Mouse (Mus musculus): ENCODE results near the gene Fam221a. TPM values are rescaled to one million over a fixed set of nuclear protein-coding genes. Genes with fewer than 3 reads are reported as not detected.

Fam221a gene
- total and polyA plus RNA-seq, 3 experiments, result 0.08 TPM; not detected in 2

GRCm38 (mm10) chr6:49343737-49344469, 23.6 kb upstream of the Fam221a start:
- Histone ChIP-seq H3K9ac (ENCODE audit: control insufficient read depth, low read depth, low read length, poor library complexity, severe bottlenecking) (no peak overlapping the region), H3K79me2 (ENCODE audit: control insufficient read depth, insufficient read depth, low read length, poor library complexity) (no peaks in the 10 kb centered on the region), H3K9me3 (replicated peaks; ENCODE audit: insufficient read depth, low read length) (no peaks in the 10 kb centered on the region), H3K4me1 (ENCODE audit: control insufficient read depth in 1 of 2, insufficient read depth in 2 of 2, low read length in 2 of 2) (no peaks in the 10 kb centered on the region), H3K27me3 (ENCODE audit: control insufficient read depth in 1 of 2, insufficient read depth in 2 of 2, low read length in 2 of 2) (no peaks in the 10 kb centered on the region), H3K4me3 (ENCODE audit: control insufficient read depth in 1 of 2, insufficient read depth in 1 of 2, low read depth in 2 of 2, low read length in 2 of 2) (no peak overlapping the region), H3K27ac (ENCODE audit: control insufficient read depth, low read depth, low read length) (no peak overlapping the region), H3K36me3 (ENCODE audit: control insufficient read depth in 1 of 2, insufficient read depth in 2 of 2, low read length in 2 of 2) (no peaks in the 10 kb centered on the region)
- DNase-seq (ENCODE audit: low read depth, low spot score), result no peak
- no peak for TF ChIP-seq E2F4 (IDR thresholded peaks at IDR 0.05; ENCODE audit: borderline replicate concordance, low read depth, low read length)
- no peak for TF ChIP-seq GATA1 (IDR thresholded peaks at IDR 0.05; ENCODE audit: low read depth, low read length)
- no peak for TF ChIP-seq GABPA (IDR thresholded peaks at IDR 0.05; ENCODE audit: low read depth, low read length)
- no peak for TF ChIP-seq USF1 (IDR thresholded peaks at IDR 0.05; ENCODE audit: low read depth, low read length)
- no peak for TF ChIP-seq MYB (IDR thresholded peaks at IDR 0.05; ENCODE audit: low read depth, low read length)
- TF ChIP-seq RCOR1 (IDR thresholded peaks at IDR 0.05; ENCODE audit: low read depth, low read length), result no peak
- TF ChIP-seq CHD2 (IDR thresholded peaks at IDR 0.05; ENCODE audit: low read length), result no peak

GRCm38 (mm10) chr6:49349826-49350225, 17.7 kb upstream of the Fam221a start:
- Histone ChIP-seq H3K9me3 (replicated peaks; ENCODE audit: insufficient read depth, low read length) (no peaks in the 10 kb centered on the region), H3K79me2 (ENCODE audit: control insufficient read depth, insufficient read depth, low read length, poor library complexity) (no peaks in the 10 kb centered on the region), H3K27ac (ENCODE audit: control insufficient read depth, low read depth, low read length) (no peak overlapping the region), H3K27me3 (ENCODE audit: control insufficient read depth in 1 of 2, insufficient read depth in 2 of 2, low read length in 2 of 2) (no peaks in the 10 kb centered on the region), H3K36me3 (ENCODE audit: control insufficient read depth in 1 of 2, insufficient read depth in 2 of 2, low read length in 2 of 2) (no peaks in the 10 kb centered on the region), H3K9ac (ENCODE audit: control insufficient read depth, low read depth, low read length, poor library complexity, severe bottlenecking) (no peak overlapping the region), H3K4me1 (ENCODE audit: control insufficient read depth in 1 of 2, insufficient read depth in 2 of 2, low read length in 2 of 2) (no peaks in the 10 kb centered on the region), H3K4me3 (ENCODE audit: control insufficient read depth in 1 of 2, insufficient read depth in 1 of 2, low read depth in 2 of 2, low read length in 2 of 2) (no peak overlapping the region)
- DNase-seq (ENCODE audit: low read depth, low spot score), result no peak
- TF ChIP-seq MXI1 (IDR thresholded peaks at IDR 0.05; ENCODE audit: low read depth, low read length), result no peak

GRCm38 (mm10) chr6:49354613-49355012, 12.9 kb upstream of the Fam221a start:
- H3K9me3 ChIP-seq (replicated peaks; ENCODE audit: insufficient read depth, low read length), result no peaks in the 10 kb centered on the region
- no peak for DNase-seq (ENCODE audit: low read depth, low spot score)
- TF ChIP-seq ZMIZ1 (IDR thresholded peaks at IDR 0.05; ENCODE audit: low read depth, low read length) (no peak), TAL1 (IDR thresholded peaks at IDR 0.05; ENCODE audit: low read length) (no peak), JUND (IDR thresholded peaks at IDR 0.05; ENCODE audit: low read depth, low read length) (no peak), TBP (IDR thresholded peaks at IDR 0.05; ENCODE audit: low read depth, low read length) (no peak), CHD1 (IDR thresholded peaks at IDR 0.05; ENCODE audit: low read depth, low read length) (no peak), NRF1 (IDR thresholded peaks at IDR 0.05; ENCODE audit: insufficient read depth, low read depth, low read length, poor library complexity, severe bottlenecking) (no peak), EP300 (IDR thresholded peaks at IDR 0.05; ENCODE audit: low read depth in 1 of 2, low read length in 2 of 2) (no peak), MYB (IDR thresholded peaks at IDR 0.05; ENCODE audit: low read depth, low read length) (no peak), ZNF384 (IDR thresholded peaks at IDR 0.05; ENCODE audit: low read depth, low read length) (no peak)

More at GRCm38 (mm10) chr6:49354613-49355012, 12.9 kb upstream of the Fam221a start:
- Histone ChIP-seq H3K27me3 (ENCODE audit: control insufficient read depth in 1 of 2, insufficient read depth in 2 of 2, low read length in 2 of 2) (no peaks in the 10 kb centered on the region; a peak in 1 of 4 replicates), H3K36me3 (ENCODE audit: control insufficient read depth in 1 of 2, insufficient read depth in 2 of 2, low read length in 2 of 2) (no peaks in the 10 kb centered on the region), H3K4me1 (ENCODE audit: control insufficient read depth in 1 of 2, insufficient read depth in 2 of 2, low read length in 2 of 2) (no peaks in the 10 kb centered on the region), H3K9ac (ENCODE audit: control insufficient read depth, low read depth, low read length, poor library complexity, severe bottlenecking) (no peak overlapping the region), H3K27ac (ENCODE audit: control insufficient read depth, low read depth, low read length) (no peak overlapping the region), H3K4me3 (ENCODE audit: control insufficient read depth in 1 of 2, insufficient read depth in 1 of 2, low read depth in 2 of 2, low read length in 2 of 2) (no peak overlapping the region), H3K79me2 (ENCODE audit: control insufficient read depth, insufficient read depth, low read length, poor library complexity) (no peaks in the 10 kb centered on the region)
